Mouse (Mus musculus): ENCODE results near the gene Gm5737. TPM values are rescaled to one million over a fixed set of nuclear protein-coding genes. Genes with fewer than 3 reads are reported as not detected.

Gm5737 gene
- polyA plus RNA-seq, 1 experiment from 2014 or later = not detected

DNA sequence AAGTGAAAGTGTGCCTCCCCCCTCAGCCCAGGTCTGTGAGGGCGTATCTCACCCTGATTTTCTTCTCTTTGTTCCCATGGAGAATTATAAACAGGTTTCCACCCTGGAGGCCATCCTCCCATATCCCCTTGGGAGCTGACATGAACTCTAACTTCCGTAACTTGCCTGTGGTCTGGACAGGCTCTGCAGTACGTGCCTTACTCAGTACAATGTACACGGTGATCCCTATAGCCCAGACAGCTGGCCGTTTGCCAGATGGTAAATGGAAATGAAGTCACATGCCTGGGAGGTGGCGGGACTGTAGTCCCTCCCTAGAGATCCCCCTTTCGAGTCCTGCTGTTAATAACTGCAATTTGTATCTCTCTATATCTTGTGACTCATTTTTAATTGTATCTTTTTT is 52.9 kb downstream of the Gm5737 start:
- H3K4me3 ChIP-seq = no peak overlapping the region
- ATAC-seq (replicated peaks; ENCODE audit: insufficient number of reproducible peaks, insufficient read depth, low FRiP score, low read depth) = peak; percentile 88
- no peaks in the 10 kb centered on the region for H3K27me3 ChIP-seq
- no peaks in the 10 kb centered on the region for H3K9me3 ChIP-seq (replicated peaks)
- peak overlapping the region; percentile 93 for H3K27ac ChIP-seq
- H3K9ac ChIP-seq = no peak overlapping the region
- H3K4me2 ChIP-seq = peak overlapping the region; percentile 28
- 7% methylated on average over 7 of the region's 7 CpGs for WGBS
- H3K36me3 ChIP-seq = no peaks in the 10 kb centered on the region
- H3K4me1 ChIP-seq (replicated peaks) = peaks cover 81% of the 10 kb centered on the region

DNA sequence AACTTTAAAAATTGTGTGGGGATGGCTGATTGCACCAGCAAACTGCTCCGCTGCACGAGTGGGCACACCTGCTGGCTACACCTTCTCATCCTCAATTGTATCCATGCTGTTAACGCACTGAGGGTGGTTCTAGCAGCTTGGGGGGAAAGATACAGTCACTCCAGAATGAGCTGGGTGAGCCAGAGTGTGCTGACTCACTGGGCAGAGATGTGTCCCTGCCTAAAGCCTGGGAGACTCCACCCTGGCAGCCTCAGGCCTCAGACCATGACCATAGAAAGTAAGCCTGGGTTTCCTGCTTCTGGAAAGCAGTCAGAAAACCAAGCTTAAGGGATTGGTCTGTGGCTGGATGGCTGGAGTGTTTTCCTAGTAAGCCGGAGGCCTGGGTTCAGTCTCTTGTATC is 53.7 kb downstream of the Gm5737 start:
- peaks cover 85% of the 10 kb centered on the region for H3K4me1 ChIP-seq (replicated peaks)
- no peak overlapping the region for H3K4me2 ChIP-seq
- H3K4me3 ChIP-seq = no peak overlapping the region
- H3K36me3 ChIP-seq = no peaks in the 10 kb centered on the region
- ATAC-seq (replicated peaks; ENCODE audit: insufficient number of reproducible peaks, insufficient read depth, low FRiP score, low read depth) = 0 out of 2 replicates have a peak, but pooled peaks have one; percentile 33
- no peaks in the 10 kb centered on the region for H3K27me3 ChIP-seq
- no peaks in the 10 kb centered on the region for H3K9me3 ChIP-seq (replicated peaks)
- H3K9ac ChIP-seq = peak overlapping the region; percentile 20
- WGBS = 40% methylated on average over 4 of the region's 4 CpGs
- peak overlapping the region; percentile 93 for H3K27ac ChIP-seq

GRCm38 (mm10) chr7:120866684-120867083 is 54.5 kb downstream of the Gm5737 start:
- 52% methylated on average over 2 of the region's 2 CpGs for WGBS
- H3K4me3 ChIP-seq = no peak overlapping the region
- H3K9me3 ChIP-seq (replicated peaks) = no peaks in the 10 kb centered on the region
- H3K27me3 ChIP-seq = no peaks in the 10 kb centered on the region
- peak overlapping the region; percentile 93 for H3K27ac ChIP-seq
- no peak overlapping the region for H3K4me2 ChIP-seq
- no peaks in the 10 kb centered on the region for H3K36me3 ChIP-seq
- peaks cover 78% of the 10 kb centered on the region for H3K4me1 ChIP-seq (replicated peaks)
- no peak overlapping the region for H3K9ac ChIP-seq
- no peak for ATAC-seq (replicated peaks; ENCODE audit: insufficient number of reproducible peaks, insufficient read depth, low FRiP score, low read depth)

- ATAC-seq (replicated peaks; ENCODE audit: insufficient number of reproducible peaks, insufficient read depth, low FRiP score, low read depth) = no peak
- H3K9ac ChIP-seq = no peak overlapping the region
- no peaks in the 10 kb centered on the region for H3K27me3 ChIP-seq
- H3K4me1 ChIP-seq (replicated peaks) = peaks cover 68% of the 10 kb centered on the region
- no peak overlapping the region for H3K27ac ChIP-seq
- H3K4me2 ChIP-seq = no peak overlapping the region
- 80% methylated on average over 1 of the region's 1 CpGs for WGBS
- no peaks in the 10 kb centered on the region for H3K9me3 ChIP-seq (replicated peaks)
- no peak overlapping the region for H3K4me3 ChIP-seq
- H3K36me3 ChIP-seq = no peaks in the 10 kb centered on the region
Observed at GRCm38 (mm10) chr7:120867720-120868119, 55.6 kb downstream of the Gm5737 start.

GRCm38 (mm10) chr7:120869883-120870282 is 57.7 kb downstream of the Gm5737 start:
- H3K27ac ChIP-seq = peak overlapping the region; percentile 63
- 16% methylated on average over 5 of the region's 5 CpGs for WGBS

DNA sequence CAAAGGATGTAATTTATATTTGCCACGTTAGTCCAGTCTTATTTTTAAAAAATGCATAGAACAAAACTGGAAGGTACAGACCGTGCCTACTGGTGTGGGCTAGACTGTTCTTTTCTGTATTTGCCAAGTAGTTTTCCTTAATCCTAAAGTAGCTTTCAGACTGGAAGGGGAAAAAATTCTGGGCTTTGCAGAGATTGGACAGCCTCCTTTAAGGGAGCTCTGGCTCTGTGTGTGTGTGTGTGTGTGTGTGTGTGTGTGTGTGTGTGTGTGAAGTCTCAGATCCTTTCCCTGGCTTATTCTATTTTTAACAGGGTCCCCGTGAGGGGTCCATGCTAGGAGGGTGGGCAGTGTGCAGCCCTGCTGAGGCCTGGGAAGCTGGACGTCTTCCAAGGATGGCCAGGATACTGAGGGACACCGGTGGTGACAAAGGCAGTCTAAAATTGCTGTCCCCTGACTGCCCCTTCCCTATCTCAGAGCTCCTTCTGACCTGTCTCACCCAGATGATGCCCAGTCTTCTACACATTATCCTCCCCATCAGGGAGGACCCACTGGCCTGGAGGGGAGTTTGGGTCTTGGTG is 58.4 kb downstream of the Gm5737 start:
- peak; percentile 27; the same call in 1 of the 2 replicates for ATAC-seq (replicated peaks; ENCODE audit: insufficient number of reproducible peaks, insufficient read depth, low FRiP score, low read depth)
- no peak overlapping the region for H3K9ac ChIP-seq
- H3K4me1 ChIP-seq (replicated peaks) = peaks cover 53% of the 10 kb centered on the region
- H3K27ac ChIP-seq = peak overlapping the region; percentile 63
- H3K4me3 ChIP-seq = no peak overlapping the region
- WGBS = 42% methylated on average over 5 of the region's 5 CpGs
- H3K9me3 ChIP-seq (replicated peaks) = no peaks in the 10 kb centered on the region
- H3K27me3 ChIP-seq = no peaks in the 10 kb centered on the region
- 0 out of 2 replicates have a peak overlapping the region, but pooled peaks have one; percentile 2 for H3K4me2 ChIP-seq
- no peaks in the 10 kb centered on the region for H3K36me3 ChIP-seq

More at GRCm38 (mm10) chr7:120869883-120870282, 57.7 kb downstream of the Gm5737 start:
- Histone ChIP-seq H3K4me3 (no peak overlapping the region), H3K9me3 (replicated peaks) (no peaks in the 10 kb centered on the region), H3K9ac (no peak overlapping the region), H3K27me3 (no peaks in the 10 kb centered on the region), H3K4me2 (0 out of 2 replicates have a peak overlapping the region, but pooled peaks have one; percentile 2), H3K36me3 (no peaks in the 10 kb centered on the region), H3K4me1 (replicated peaks) (peaks cover 51% of the 10 kb centered on the region)
- ATAC-seq (replicated peaks; ENCODE audit: insufficient number of reproducible peaks, insufficient read depth, low FRiP score, low read depth) = 0 out of 2 replicates have a peak, but pooled peaks have one; percentile 19

- Histone ChIP-seq H3K9me3 (replicated peaks) (no peaks in the 10 kb centered on the region), H3K9ac (no peak overlapping the region), H3K4me2 (no peak overlapping the region), H3K27ac (no peak overlapping the region), H3K36me3 (no peaks in the 10 kb centered on the region), H3K27me3 (no peaks in the 10 kb centered on the region), H3K4me3 (no peak overlapping the region), H3K4me1 (replicated peaks) (peaks cover 35% of the 10 kb centered on the region)
- no peak for ATAC-seq (replicated peaks; ENCODE audit: insufficient number of reproducible peaks, insufficient read depth, low FRiP score, low read depth)
- WGBS = 71% methylated on average over 12 of the region's 12 CpGs
Observed at GRCm38 (mm10) chr7:120873083-120873482, 60.9 kb downstream of the Gm5737 start.

DNA sequence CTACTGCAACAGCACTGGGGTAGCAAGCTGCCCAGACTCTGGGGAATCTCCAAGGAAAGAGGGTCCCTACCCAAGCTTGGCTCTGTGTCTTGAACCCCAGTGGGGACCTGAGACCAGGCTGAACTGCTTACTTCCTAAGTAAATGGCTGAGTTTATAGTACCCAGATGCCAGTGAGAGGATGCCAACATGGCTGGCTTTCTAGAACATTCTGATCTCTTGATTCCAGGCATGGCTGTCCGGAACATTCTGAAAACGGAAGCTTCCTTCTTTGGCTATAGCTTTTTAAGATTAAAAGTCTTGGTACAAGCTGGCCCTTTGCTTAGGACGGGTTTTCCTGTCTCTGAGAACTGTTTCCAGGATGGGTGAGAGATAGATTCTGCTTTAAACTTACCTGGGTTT is 61.9 kb downstream of the Gm5737 start:
- ATAC-seq (replicated peaks; ENCODE audit: insufficient number of reproducible peaks, insufficient read depth, low FRiP score, low read depth) = no peak
- Histone ChIP-seq H3K4me2 (no peak overlapping the region), H3K9me3 (replicated peaks) (no peaks in the 10 kb centered on the region), H3K36me3 (no peaks in the 10 kb centered on the region), H3K27me3 (no peaks in the 10 kb centered on the region), H3K9ac (no peak overlapping the region), H3K4me3 (no peak overlapping the region), H3K27ac (no peak overlapping the region), H3K4me1 (replicated peaks) (peaks cover 29% of the 10 kb centered on the region)
- WGBS = 89% methylated on average over 3 of the region's 3 CpGs

- Histone ChIP-seq H3K9ac (no peak overlapping the region), H3K4me2 (no peak overlapping the region), H3K27ac (no peak overlapping the region), H3K36me3 (no peaks in the 10 kb centered on the region), H3K27me3 (no peaks in the 10 kb centered on the region), H3K9me3 (replicated peaks) (no peaks in the 10 kb centered on the region), H3K4me3 (no peak overlapping the region), H3K4me1 (replicated peaks) (peaks cover 20% of the 10 kb centered on the region)
- no peak for ATAC-seq (replicated peaks; ENCODE audit: insufficient number of reproducible peaks, insufficient read depth, low FRiP score, low read depth)
- 52% methylated on average over 7 of the region's 7 CpGs for WGBS
Observed at GRCm38 (mm10) chr7:120874764-120875539, 62.8 kb downstream of the Gm5737 start.

DNA sequence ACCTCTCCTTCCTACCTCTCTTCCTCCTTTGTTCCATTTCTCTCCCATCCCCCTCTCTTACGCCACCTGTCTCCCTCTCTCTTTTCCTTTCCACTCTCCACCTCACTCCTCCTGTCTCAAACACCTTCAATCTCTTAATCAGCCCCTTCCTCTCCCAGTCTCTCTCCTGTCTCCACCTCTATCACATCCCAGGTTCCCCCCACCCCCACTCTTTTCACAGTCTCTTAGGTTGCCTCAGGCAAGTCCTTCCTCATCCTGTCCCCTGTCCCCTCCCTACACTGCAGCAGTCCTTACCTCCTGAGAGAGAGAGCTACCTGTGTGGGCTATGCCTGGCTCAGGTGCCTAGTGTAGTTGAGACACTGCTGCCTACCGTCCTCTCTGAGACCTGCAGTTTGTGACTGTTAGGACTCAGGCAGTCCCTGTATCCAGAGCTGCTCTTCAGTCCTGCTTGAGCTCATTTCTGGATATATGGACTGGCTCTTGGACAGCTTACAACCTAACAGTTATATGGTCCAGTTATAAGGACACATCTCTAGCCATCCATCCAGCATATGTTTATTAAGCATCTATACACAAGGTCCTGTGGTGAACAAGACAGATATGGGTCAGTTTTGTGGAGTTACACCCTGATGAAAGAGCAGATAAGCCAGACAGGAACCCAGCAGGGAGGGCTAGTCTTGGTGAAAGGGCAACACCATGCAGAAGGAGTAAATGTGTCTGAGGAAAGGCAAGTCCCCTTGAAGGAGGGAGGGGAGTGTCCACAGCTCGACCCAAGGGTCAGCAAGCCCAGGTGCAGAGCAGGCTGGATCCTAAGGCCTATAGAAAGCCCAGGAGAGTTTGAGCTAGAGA is 63.6 kb downstream of the Gm5737 start:
- H3K4me3 ChIP-seq = no peak overlapping the region
- WGBS = 68% methylated on average over 3 of the region's 3 CpGs
- ATAC-seq (replicated peaks; ENCODE audit: insufficient number of reproducible peaks, insufficient read depth, low FRiP score, low read depth) = no peak
- H3K9ac ChIP-seq = no peak overlapping the region
- no peak overlapping the region for H3K27ac ChIP-seq
- no peaks in the 10 kb centered on the region for H3K9me3 ChIP-seq (replicated peaks)
- H3K36me3 ChIP-seq = peaks cover 1% of the 10 kb centered on the region
- no peaks in the 10 kb centered on the region for H3K27me3 ChIP-seq
- H3K4me1 ChIP-seq (replicated peaks) = peaks cover 12% of the 10 kb centered on the region
- no peak overlapping the region for H3K4me2 ChIP-seq

DNA sequence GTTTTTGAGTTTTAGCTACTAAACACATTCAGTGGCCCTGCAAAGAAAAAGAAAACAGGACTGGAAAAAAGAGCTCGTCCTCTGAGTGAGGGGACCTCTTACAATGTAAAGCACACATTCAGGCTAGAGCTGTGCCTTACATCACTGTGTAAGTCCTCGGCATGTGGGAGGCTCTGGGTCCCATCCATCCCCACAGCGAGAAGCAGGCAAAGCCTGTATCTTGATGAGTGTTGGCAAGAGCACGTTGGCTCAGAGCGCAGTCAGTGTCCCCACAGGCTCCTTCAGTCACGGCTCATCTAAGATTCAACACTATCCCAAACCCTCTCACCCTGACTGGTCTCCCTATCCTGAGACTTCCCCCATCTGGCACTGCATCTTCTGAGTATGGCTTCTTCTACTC is 66.1 kb downstream of the Gm5737 start:
- no peak overlapping the region for H3K9ac ChIP-seq
- H3K4me1 ChIP-seq (replicated peaks) = peaks cover 9% of the 10 kb centered on the region
- H3K36me3 ChIP-seq = peaks cover 7% of the 10 kb centered on the region
- WGBS = 58% methylated on average over 6 of the region's 6 CpGs
- no peak overlapping the region for H3K27ac ChIP-seq
- no peaks in the 10 kb centered on the region for H3K27me3 ChIP-seq
- no peak overlapping the region for H3K4me3 ChIP-seq
- H3K9me3 ChIP-seq (replicated peaks) = no peaks in the 10 kb centered on the region
- ATAC-seq (replicated peaks; ENCODE audit: insufficient number of reproducible peaks, insufficient read depth, low FRiP score, low read depth) = no peak
- H3K4me2 ChIP-seq = no peak overlapping the region

All from heart, embryonic 15.5 days (tissue).